Mouse (Mus musculus): ENCODE results near the gene Tpi1.

- TF ChIP-seq CTCF (IDR thresholded peaks at IDR 0.05; ENCODE audit: low read depth) = no peak
- TF ChIP-seq EP300 (IDR thresholded peaks at IDR 0.05; ENCODE audit: low read depth) = no peak
Observed at GRCm38 (mm10) chr6:124834512-124835081, 20.5 kb upstream of the Tpi1 start.
